Mouse (Mus musculus) kidney, postnatal 0 days (tissue): Measurements from ENCODE around the gene Bcl2l14. TPM values are rescaled to one million over a fixed set of nuclear protein-coding genes. Genes with fewer than 3 reads are reported as not detected.

Experiments used
- ATAC-seq: fragments of 200-750 bp; cut with Nextera tagmentation; replicated peaks from 2 replicates; pipeline ENCODE4 v1.8.0; 2017; ENCODE audit warnings: low read depth, moderate number of reproducible peaks, moderate TSS enrichment, moderate library complexity; ENCODE audit not compliant: low FRiP score
- DNase-seq: peaks from one replicate; pipeline ENCODE4 v3.0.0-alpha.2; 2016; ENCODE audit warnings: low spot score
- H3K27ac ChIP-seq: fragments of 300-500 bp; sonication (generic); 2 replicates; pipeline ENCODE4 v1.5.1; 2014; ENCODE audit warnings: mild to moderate bottlenecking
- H3K27me3 ChIP-seq: fragments of 300-500 bp; sonication (generic); 2 replicates; pipeline ENCODE4 v1.6.1; 2014; ENCODE audit warnings: low read length, mixed read lengths; ENCODE audit not compliant: insufficient read depth
- H3K36me3 ChIP-seq: fragments of 300-500 bp; sonication (generic); 2 replicates; pipeline ENCODE4 v1.6.1; 2014; ENCODE audit warnings: low read length, mixed read lengths; ENCODE audit not compliant: insufficient read depth
- H3K4me1 ChIP-seq: fragments of 300-500 bp; sonication (generic); replicated peaks from 2 replicates; pipeline ENCODE4 v1.6.1; 2014; ENCODE audit warnings: antibody characterized with exemption, low read length, mixed read lengths; ENCODE audit not compliant: insufficient read depth
- H3K4me2 ChIP-seq: fragments of 300-500 bp; sonication (generic); 2 replicates; pipeline ENCODE4 v1.6.1; 2014; ENCODE audit warnings: mild to moderate bottlenecking, low read length, moderate library complexity, mixed read lengths
- H3K4me3 ChIP-seq: fragments of 300-500 bp; sonication (generic); replicated peaks from 2 replicates; pipeline ENCODE4 v1.5.1; 2014; ENCODE audit warnings: low read depth, low read length
- H3K9ac ChIP-seq: fragments of 300-500 bp; sonication (generic); 2 replicates; pipeline ENCODE4 v1.6.1; 2014; ENCODE audit warnings: low read depth, low read length
- H3K9me3 ChIP-seq: fragments of 300-500 bp; sonication (generic); replicated peaks from 2 replicates; pipeline ENCODE4 v1.6.1; 2016; ENCODE audit warnings: low read length, inconsistent platforms, mixed read lengths
- CTCF ChIP-seq: IDR thresholded peaks from 2 replicates; pipeline ENCODE4 v1.5.1; 2016; ENCODE audit warnings: antibody characterized with exemption, low read depth, mild to moderate bottlenecking, moderate library complexity
- WGBS: fragments of 180-500 bp; shearing (Covaris S2); extraction: QIAGEN DNeasy Blood & Tissue Kit; methylation state at CpG from one replicate; pipeline ENCODE4 v1.1.7; 2014; 5-methylcytosine and 5-hydroxymethylcytosine counted together
- polyA plus RNA-seq: library from polyadenylated mRNA; unstranded; fragments of >200 nt; fragmentation: Nextera tagmentation; extraction: Ambion mirVana; gene quantifications from 2 replicates; pipeline ENCODE4 v1.2.1, GENCODE M21; 2015

Bcl2l14 gene
- polyA plus RNA-seq, 1 experiment from 2014 or later = 10.2 TPM

- 62% methylated on average over 3 of the region's 3 CpGs for WGBS
- Histone ChIP-seq H3K4me3 (no peak overlapping the region), H3K9me3 (no peaks in the 10 kb centered on the region), H3K4me2 (no peak overlapping the region), H3K4me1 (no peaks in the 10 kb centered on the region), H3K36me3 (no peaks in the 10 kb centered on the region), H3K9ac (no peak overlapping the region), H3K27ac (no peak overlapping the region), H3K27me3 (no peaks in the 10 kb centered on the region)
- ATAC-seq (no peak), DNase-seq (no peak)
- TF ChIP-seq CTCF = no peak
These were observed 20.5 kb downstream of the Bcl2l14 start for GRCm38 (mm10) chr6:134416556-134417105.

GRCm38 (mm10) chr6:134417886-134418285 is 21.8 kb downstream of the Bcl2l14 start:
- no peak overlapping the region for H3K9ac ChIP-seq
- no peaks in the 10 kb centered on the region for H3K4me1 ChIP-seq
- TF ChIP-seq CTCF = no peak
- no peak overlapping the region for H3K4me3 ChIP-seq
- H3K27me3 ChIP-seq = no peaks in the 10 kb centered on the region
- H3K27ac ChIP-seq = no peak overlapping the region
- 54% methylated on average over 3 of the region's 3 CpGs for WGBS
- H3K36me3 ChIP-seq = no peaks in the 10 kb centered on the region
- DNase-seq = no peak
- no peak overlapping the region for H3K4me2 ChIP-seq
- ATAC-seq = no peak
- no peaks in the 10 kb centered on the region for H3K9me3 ChIP-seq

GRCm38 (mm10) chr6:134420375-134420774 is 24.3 kb downstream of the Bcl2l14 start:
- no peaks in the 10 kb centered on the region for H3K4me1 ChIP-seq
- ATAC-seq (no peak), DNase-seq (no peak)
- no peak overlapping the region for H3K27ac ChIP-seq
- no peaks in the 10 kb centered on the region for H3K36me3 ChIP-seq
- 50% methylated on average over 8 of the region's 8 CpGs for WGBS
- H3K4me3 ChIP-seq = no peak overlapping the region
- H3K9me3 ChIP-seq = no peaks in the 10 kb centered on the region
- H3K27me3 ChIP-seq = no peaks in the 10 kb centered on the region
- H3K4me2 ChIP-seq = no peak overlapping the region
- H3K9ac ChIP-seq = no peak overlapping the region
- TF ChIP-seq CTCF = no peak

- Histone ChIP-seq H3K4me1 (no peaks in the 10 kb centered on the region), H3K4me3 (no peak overlapping the region), H3K27ac (no peak overlapping the region), H3K9me3 (no peaks in the 10 kb centered on the region), H3K36me3 (no peaks in the 10 kb centered on the region), H3K27me3 (no peaks in the 10 kb centered on the region), H3K4me2 (no peak overlapping the region), H3K9ac (no peak overlapping the region)
- DNase-seq (no peak), ATAC-seq (no peak)
- WGBS = 90% methylated on average over 6 of the region's 6 CpGs
- no peak for TF ChIP-seq CTCF
These were observed 25.8 kb downstream of the Bcl2l14 start for GRCm38 (mm10) chr6:134421921-134422320.

- no peak overlapping the region for H3K4me3 ChIP-seq
- peak overlapping the region; percentile 44 for H3K4me2 ChIP-seq
- no peaks in the 10 kb centered on the region for H3K27me3 ChIP-seq
- no peaks in the 10 kb centered on the region for H3K36me3 ChIP-seq
- DNase-seq (peak; percentile 93), ATAC-seq (peak; percentile 63)
- no peak overlapping the region for H3K9ac ChIP-seq
- H3K27ac ChIP-seq = no peak overlapping the region
- H3K9me3 ChIP-seq = no peaks in the 10 kb centered on the region
- peak; percentile 84 for TF ChIP-seq CTCF
- H3K4me1 ChIP-seq = no peaks in the 10 kb centered on the region; the same call in 1 of the 2 replicates
- 17% methylated on average over 11 of the region's 11 CpGs for WGBS
These were observed 29.1 kb downstream of the Bcl2l14 start for GRCm38 (mm10) chr6:134425216-134425717.

GRCm38 (mm10) chr6:134427165-134427564 is 31.0 kb downstream of the Bcl2l14 start:
- Histone ChIP-seq H3K36me3 (no peaks in the 10 kb centered on the region), H3K4me2 (no peak overlapping the region), H3K4me3 (no peak overlapping the region), H3K9ac (no peak overlapping the region), H3K4me1 (no peaks in the 10 kb centered on the region; the same call in 1 of the 2 replicates), H3K9me3 (no peaks in the 10 kb centered on the region), H3K27ac (no peak overlapping the region), H3K27me3 (no peaks in the 10 kb centered on the region)
- 83% methylated on average over 3 of the region's 3 CpGs for WGBS
- ATAC-seq (no peak), DNase-seq (peak; percentile 65)
- TF ChIP-seq CTCF = peak; percentile 69

- H3K9ac ChIP-seq = no peak overlapping the region
- WGBS = 43% methylated on average over 5 of the region's 5 CpGs
- H3K4me1 ChIP-seq = no peaks in the 10 kb centered on the region; the same call in 1 of the 2 replicates
- ATAC-seq = no peak
- H3K4me2 ChIP-seq = peak overlapping the region; percentile 5; the same call in 1 of the 2 replicates
- DNase-seq = peak; percentile 70
- no peak for TF ChIP-seq CTCF
- H3K36me3 ChIP-seq = no peaks in the 10 kb centered on the region
- no peaks in the 10 kb centered on the region for H3K27me3 ChIP-seq
- H3K9me3 ChIP-seq = no peaks in the 10 kb centered on the region
- 0 out of 2 replicates have a peak overlapping the region, but pooled peaks have one; percentile 47 for H3K27ac ChIP-seq
- H3K4me3 ChIP-seq = no peak overlapping the region
These were observed 32.3 kb downstream of the Bcl2l14 start for GRCm38 (mm10) chr6:134428455-134428854.
